Mouse (Mus musculus): ENCODE measurements around the gene Lrp8. TPM values are rescaled to one million over a fixed set of nuclear protein-coding genes. Genes with fewer than 3 reads are reported as not detected.

Lrp8 gene
- polyA plus RNA-seq, 1 experiment from 2014 or later: 1.9 TPM

- peaks cover 13% of the 10 kb centered on the region for H3K4me1 ChIP-seq (ENCODE audit: insufficient read depth)
- H3K27ac ChIP-seq (ENCODE audit: low read depth): no peak overlapping the region
- DNase-seq (no peak), ATAC-seq (ENCODE audit: insufficient read depth) (no peak)
- no peak overlapping the region for H3K9ac ChIP-seq
- H3K4me3 ChIP-seq (ENCODE audit: low read depth, low read length): no peak overlapping the region
- WGBS: 79% methylated on average over 2 of the region's 2 CpGs
- no peak overlapping the region for H3K4me2 ChIP-seq
- no peaks in the 10 kb centered on the region for H3K9me3 ChIP-seq (ENCODE audit: low read depth, low read length)
- no peak for TF ChIP-seq CTCF (IDR thresholded peaks at IDR 0.05; ENCODE audit: low read depth)
- H3K36me3 ChIP-seq (ENCODE audit: insufficient read depth): no peaks in the 10 kb centered on the region
- no peaks in the 10 kb centered on the region for H3K27me3 ChIP-seq (ENCODE audit: insufficient read depth, low read length)
Observed at GRCm38 (mm10) chr4:107920336-107920735, 118.3 kb downstream of the Lrp8 start.

GRCm38 (mm10) chr4:107921152-107921695 is 119.2 kb downstream of the Lrp8 start:
- peak overlapping the region; percentile 85; the same call in 1 of the 2 replicates for H3K4me2 ChIP-seq
- ATAC-seq (ENCODE audit: insufficient read depth) (no peak), DNase-seq (peak; percentile 79)
- H3K9me3 ChIP-seq (ENCODE audit: low read depth, low read length): no peaks in the 10 kb centered on the region
- WGBS: 46% methylated on average over 8 of the region's 8 CpGs
- H3K4me1 ChIP-seq (ENCODE audit: insufficient read depth): peaks cover 13% of the 10 kb centered on the region
- no peaks in the 10 kb centered on the region for H3K27me3 ChIP-seq (ENCODE audit: insufficient read depth, low read length)
- H3K4me3 ChIP-seq (ENCODE audit: low read depth, low read length): no peak overlapping the region
- TF ChIP-seq CTCF (IDR thresholded peaks at IDR 0.05; ENCODE audit: low read depth): no peak
- H3K9ac ChIP-seq: no peak overlapping the region
- no peaks in the 10 kb centered on the region for H3K36me3 ChIP-seq (ENCODE audit: insufficient read depth)
- H3K27ac ChIP-seq (ENCODE audit: low read depth): no peak overlapping the region

GRCm38 (mm10) chr4:107921952-107922351 is 119.9 kb downstream of the Lrp8 start:
- Histone ChIP-seq H3K27me3 (ENCODE audit: insufficient read depth, low read length) (no peaks in the 10 kb centered on the region), H3K27ac (ENCODE audit: low read depth) (no peak overlapping the region), H3K4me3 (ENCODE audit: low read depth, low read length) (peak overlapping the region; percentile 87), H3K4me1 (ENCODE audit: insufficient read depth) (peaks cover 13% of the 10 kb centered on the region), H3K9ac (0 out of 2 replicates have a peak overlapping the region, but pooled peaks have one; percentile 37), H3K4me2 (peak overlapping the region; percentile 85), H3K9me3 (ENCODE audit: low read depth, low read length) (no peaks in the 10 kb centered on the region), H3K36me3 (ENCODE audit: insufficient read depth) (no peaks in the 10 kb centered on the region)
- DNase-seq (no peak), ATAC-seq (ENCODE audit: insufficient read depth) (no peak)
- 52% methylated on average over 4 of the region's 4 CpGs for WGBS
- no peak for TF ChIP-seq CTCF (IDR thresholded peaks at IDR 0.05; ENCODE audit: low read depth)

GRCm38 (mm10) chr4:107923145-107923802 is 121.2 kb downstream of the Lrp8 start, which contains the start of gene Cpt2:
Gene Cpt2 (minus strand): TSS chr4:107923610.
- H3K27ac ChIP-seq (ENCODE audit: low read depth): peak within 1 kb of the TSS; percentile 73
- DNase-seq: peak; percentile 99
- peak within 1 kb of the TSS; percentile 87 for H3K4me3 ChIP-seq (ENCODE audit: low read depth, low read length)
- peak within 1 kb of the TSS; percentile 90 for H3K9ac ChIP-seq
- under 1% methylated on average over 38 of the region's 38 CpGs for WGBS
- peaks cover 13% of the 10 kb centered on the region for H3K4me1 ChIP-seq (ENCODE audit: insufficient read depth)
- ATAC-seq (ENCODE audit: insufficient read depth): peak; percentile 97
- no peak; the same call in 1 of the 2 replicates for TF ChIP-seq CTCF (IDR thresholded peaks at IDR 0.05; ENCODE audit: low read depth)
- no peaks in the 10 kb centered on the region for H3K36me3 ChIP-seq (ENCODE audit: insufficient read depth)
- peak within 1 kb of the TSS; percentile 85 for H3K4me2 ChIP-seq
- H3K9me3 ChIP-seq (ENCODE audit: low read depth, low read length): no peaks in the 10 kb centered on the region
- no peaks in the 10 kb centered on the region for H3K27me3 ChIP-seq (ENCODE audit: insufficient read depth, low read length)

- ATAC-seq (ENCODE audit: insufficient read depth) (peak; percentile 36; the same call in 1 of the 2 replicates), DNase-seq (no peak)
- Histone ChIP-seq H3K4me1 (ENCODE audit: insufficient read depth) (peaks cover 13% of the 10 kb centered on the region), H3K4me3 (ENCODE audit: low read depth, low read length) (peak overlapping the region; percentile 87), H3K4me2 (peak overlapping the region; percentile 85), H3K9me3 (ENCODE audit: low read depth, low read length) (no peaks in the 10 kb centered on the region), H3K36me3 (ENCODE audit: insufficient read depth) (no peaks in the 10 kb centered on the region), H3K27ac (ENCODE audit: low read depth) (peak overlapping the region; percentile 73; the same call in 1 of the 2 replicates), H3K27me3 (ENCODE audit: insufficient read depth, low read length) (no peaks in the 10 kb centered on the region), H3K9ac (no peak overlapping the region)
- TF ChIP-seq CTCF (IDR thresholded peaks at IDR 0.05; ENCODE audit: low read depth): no peak
- WGBS: 42% methylated on average over 7 of the region's 7 CpGs
Observed at GRCm38 (mm10) chr4:107923803-107924194, 121.7 kb downstream of the Lrp8 start.

Other genes with a start within 250 kb of the Lrp8 start
- not detected in 2 replicates for gene Dmrtb1, start 118.0 kb upstream of the Lrp8 start, polyA plus RNA-seq (2014; fragmentation: Nextera tagmentation; extraction: Ambion mirVana)
- gene Magoh, start 77.5 kb downstream of the Lrp8 start, polyA plus RNA-seq (2014; fragmentation: Nextera tagmentation; extraction: Ambion mirVana): 219 and 232 TPM in 2 replicates
- 138 and 139 TPM in 2 replicates for gene 0610037L13Rik, start 87.6 kb downstream of the Lrp8 start, polyA plus RNA-seq (2014; fragmentation: Nextera tagmentation; extraction: Ambion mirVana)
- gene Cpt2, start 121.3 kb downstream of the Lrp8 start, polyA plus RNA-seq (2014; fragmentation: Nextera tagmentation; extraction: Ambion mirVana): 38.6 and 40.2 TPM in 2 replicates
- gene Slc1a7, start 166.1 kb downstream of the Lrp8 start, polyA plus RNA-seq (2014; fragmentation: Nextera tagmentation; extraction: Ambion mirVana): 0.05 and 0.09 TPM in 2 replicates